Mouse (Mus musculus): ENCODE measurements around the gene Ndufv3.

GRCm38 (mm10) chr17:31543574-31543973, 23.7 kb downstream of the Ndufv3 start:
- TF ChIP-seq CTCF (IDR thresholded peaks at IDR 0.05; ENCODE audit: control insufficient read depth, insufficient read depth, low read length) (no peak), POLR2A (IDR thresholded peaks at IDR 0.05; ENCODE audit: borderline replicate concordance, control insufficient read depth, low read depth, low read length) (no peak)
